In the genomic region with DNA sequence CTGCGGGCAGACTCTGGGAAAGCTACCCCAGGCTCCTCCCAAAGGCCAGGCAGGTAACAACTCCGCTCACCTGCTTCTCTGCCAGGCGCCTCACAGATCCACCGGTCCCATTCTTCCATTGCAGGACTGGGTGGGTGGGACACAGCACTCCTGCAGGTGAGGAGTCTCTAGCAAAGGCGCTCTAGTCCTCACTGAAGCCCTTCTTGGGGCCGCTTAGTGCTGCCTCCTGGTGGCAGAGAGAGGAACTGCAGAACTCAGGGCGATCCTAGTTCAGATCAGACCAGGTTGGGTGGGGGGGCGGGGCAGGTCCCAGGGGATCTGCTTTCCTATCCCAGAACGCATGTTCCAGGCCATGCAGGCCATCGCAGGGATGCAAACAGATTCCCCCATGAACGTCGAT, we compare ENCODE assay signal across 9 mouse cellular contexts. TPM values are rescaled to one million over a fixed set of nuclear protein-coding genes. Genes with fewer than 3 reads are reported as not detected.
DNase-seq lines count a peak whose midpoint lies in the region; ATAC-seq and TF ChIP-seq lines count a peak whose summit lies in the region.
"Had no signal": no experiment of that assay in that cellular context is flagged by ENCODE, and none has a peak within 500 bp of the region (broad histone marks: within the 10 kb centered on the region; RNA-seq: fewer than 3 reads in every experiment).

No protein-coding gene starts in this region.

- H3K27ac ChIP-seq in layer of hippocampus, adult 2 months = no peak overlapping the region
- H3K27ac ChIP-seq in forebrain, embryonic 14.5 days (ENCODE audit: low read depth, low read length) = no peak overlapping the region
- no peak overlapping the region for H3K27ac ChIP-seq in hindbrain, postnatal 0 days
- no peak overlapping the region for H3K27ac ChIP-seq in limb, embryonic 13.5 days
- no peak overlapping the region for H3K27ac ChIP-seq in stomach, embryonic 16.5 days (ENCODE audit: low read length)
- H3K27ac ChIP-seq: embryonic facial prominence, embryonic 12.5 days had no signal

- peak; percentile 81 for TF ChIP-seq CTCF in layer of hippocampus, adult 2 months (conservative IDR thresholded peaks at IDR 0.05)
- peak; percentile 84 for TF ChIP-seq CTCF in hindbrain, postnatal 0 days (IDR thresholded peaks at IDR 0.05; ENCODE audit: low read depth)

- H3K9me3 ChIP-seq in forebrain, embryonic 14.5 days (replicated peaks; ENCODE audit: control insufficient read depth, low read length) = no peaks in the 10 kb centered on the region
- no peaks in the 10 kb centered on the region for H3K9me3 ChIP-seq in hindbrain, postnatal 0 days (ENCODE audit: low read length)
- H3K9me3 ChIP-seq in limb, embryonic 13.5 days = no peaks in the 10 kb centered on the region
- no peaks in the 10 kb centered on the region for H3K9me3 ChIP-seq in stomach, embryonic 16.5 days (replicated peaks; ENCODE audit: control insufficient read depth, low read length)
- H3K9me3 ChIP-seq: embryonic facial prominence, embryonic 12.5 days had no signal

- no peak overlapping the region for H3K4me3 ChIP-seq in layer of hippocampus, adult 2 months
- H3K4me3 ChIP-seq in forebrain, embryonic 14.5 days (ENCODE audit: low read depth, low read length) = no peak overlapping the region
- H3K4me3 ChIP-seq in hindbrain, postnatal 0 days (ENCODE audit: low read length) = no peak overlapping the region
- no peak overlapping the region for H3K4me3 ChIP-seq in limb, embryonic 13.5 days
- H3K4me3 ChIP-seq in stomach, embryonic 16.5 days (replicated peaks; ENCODE audit: low read length) = no peak overlapping the region
- H3K4me3 ChIP-seq: embryonic facial prominence, embryonic 12.5 days had no signal

- H3K4me2 ChIP-seq in forebrain, embryonic 14.5 days (ENCODE audit: low read length) = no peak overlapping the region
- H3K4me2 ChIP-seq in hindbrain, postnatal 0 days (ENCODE audit: low read depth, low read length) = no peak overlapping the region
- H3K4me2 ChIP-seq in limb, embryonic 13.5 days (replicated peaks) = peak overlapping the region; percentile 30; the same call in 1 of the 2 replicates
- H3K4me2 ChIP-seq in stomach, embryonic 16.5 days (ENCODE audit: low read depth, low read length) = no peak overlapping the region
- H3K4me2 ChIP-seq: embryonic facial prominence, embryonic 12.5 days had no signal

- 14% methylated on average over 12 of the region's 12 CpGs for WGBS in forebrain, embryonic 14.5 days
- 14% methylated on average over 12 of the region's 12 CpGs for whole genome bisulfite sequencing in hindbrain, postnatal 0 days
- WGBS in limb, embryonic 13.5 days = 11% methylated on average over 12 of the region's 12 CpGs
- 17% methylated on average over 12 of the region's 12 CpGs for WGBS in stomach, embryonic 16.5 days

- no peaks in the 10 kb centered on the region for H3K36me3 ChIP-seq in forebrain, embryonic 14.5 days (ENCODE audit: control insufficient read depth, insufficient read depth, low read length)
- H3K36me3 ChIP-seq in hindbrain, postnatal 0 days (ENCODE audit: insufficient read depth, low read length) = no peaks in the 10 kb centered on the region
- no peaks in the 10 kb centered on the region for H3K36me3 ChIP-seq in limb, embryonic 13.5 days
- H3K36me3 ChIP-seq in stomach, embryonic 16.5 days (ENCODE audit: control insufficient read depth, insufficient read depth, low read length) = no peaks in the 10 kb centered on the region
- H3K36me3 ChIP-seq: embryonic facial prominence, embryonic 12.5 days had no signal

- DNase-seq in layer of hippocampus, adult 2 months (ENCODE audit: low spot score in 2 of 2) = peak; percentile 16 to 67
- DNase-seq in layer of hippocampus, adult 9-10 months (ENCODE audit: low spot score) = no peak
- peak; percentile 81 for DNase-seq in c-Kit-positive CD71-negative TER-119-negative erythroid progenitor cells, embryonic 14.5 days (ENCODE audit: low read depth)
- DNase-seq in forebrain, embryonic 14.5 days (ENCODE audit: low spot score) = peak; percentile 73
- peak; percentile 76 for DNase-seq in hindbrain, postnatal 0 days (ENCODE audit: low spot score)

- no peaks in the 10 kb centered on the region for H3K27me3 ChIP-seq in forebrain, embryonic 14.5 days (replicated peaks; ENCODE audit: control insufficient read depth, insufficient read depth, low read length)
- no peaks in the 10 kb centered on the region for H3K27me3 ChIP-seq in hindbrain, postnatal 0 days (ENCODE audit: insufficient read depth, low read length)
- H3K27me3 ChIP-seq in limb, embryonic 13.5 days = 0 out of 2 replicates have a peak, but pooled peaks cover 4% of the 10 kb centered on the region
- H3K27me3 ChIP-seq in stomach, embryonic 16.5 days (ENCODE audit: control insufficient read depth, insufficient read depth, low read length) = 0 out of 2 replicates have a peak, but pooled peaks cover 2% of the 10 kb centered on the region
- H3K27me3 ChIP-seq: embryonic facial prominence, embryonic 12.5 days had no signal

- peak; percentile 54 for ATAC-seq in forebrain, embryonic 14.5 days
- peak; percentile 70 for ATAC-seq in hindbrain, postnatal 0 days
- ATAC-seq in limb, embryonic 13.5 days (ENCODE audit: low FRiP score, low read depth) = 0 out of 2 replicates have a peak, but pooled peaks have one; percentile 13
- ATAC-seq in monocyte, adult 5-6 weeks (replicated peaks; ENCODE audit: insufficient number of reproducible peaks, low FRiP score, low TSS enrichment, poor library complexity, severe bottlenecking) = 0 out of 2 replicates have a peak, but pooled peaks have one; percentile 28
- peak; percentile 11; the same call in 1 of the 2 replicates for ATAC-seq in stomach, embryonic 16.5 days (ENCODE audit: insufficient read depth, low FRiP score)

- H3K9ac ChIP-seq in forebrain, embryonic 14.5 days (ENCODE audit: low read length) = no peak overlapping the region
- no peak overlapping the region for H3K9ac ChIP-seq in hindbrain, postnatal 0 days (replicated peaks; ENCODE audit: low read length)
- no peak overlapping the region for H3K9ac ChIP-seq in limb, embryonic 13.5 days
- no peak overlapping the region for H3K9ac ChIP-seq in stomach, embryonic 16.5 days (ENCODE audit: low read length)
- H3K9ac ChIP-seq: embryonic facial prominence, embryonic 12.5 days had no signal

- no peaks in the 10 kb centered on the region for H3K4me1 ChIP-seq in forebrain, embryonic 14.5 days (ENCODE audit: control insufficient read depth, insufficient read depth, low read length)
- no peaks in the 10 kb centered on the region for H3K4me1 ChIP-seq in hindbrain, postnatal 0 days (ENCODE audit: insufficient read depth, low read length)
- peaks cover 27% of the 10 kb centered on the region for H3K4me1 ChIP-seq in limb, embryonic 13.5 days
- peaks cover 16% of the 10 kb centered on the region; the same call in 1 of the 2 replicates for H3K4me1 ChIP-seq in stomach, embryonic 16.5 days (ENCODE audit: control insufficient read depth, insufficient read depth, low read length)

RNA-seq across cellular contexts. Expression of a gene that starts 0.9 kb away (rescaled TPM):
- not detected for total RNA-seq in layer of hippocampus, adult 2 months (2021)
- not detected in 2 replicates for polyA plus RNA-seq in forebrain, embryonic 14.5 days (2014; fragmentation: Nextera tagmentation; extraction: Ambion mirVana)
- total RNA-seq in hindbrain, postnatal 0 days (2014; rRNA removed) = not detected in 2 replicates
- polyA plus RNA-seq in hindbrain, postnatal 0 days (2015; fragmentation: Nextera tagmentation; extraction: Ambion mirVana) = not detected in 2 replicates
- polyA plus RNA-seq in limb, embryonic 13.5 days (2015; fragmentation: Nextera tagmentation; extraction: Ambion mirVana) = not detected in 2 replicates
- total RNA-seq in monocyte, adult 5-6 weeks (2017) = not detected in 3 replicates
- polyA plus RNA-seq in stomach, embryonic 16.5 days (2015; fragmentation: Nextera tagmentation; extraction: Ambion mirVana) = not detected in 2 replicates
- polyA plus RNA-seq: embryonic facial prominence, embryonic 12.5 days had no signal

RNA-seq across cellular contexts. Expression of a gene that starts 29.8 kb away (rescaled TPM):
- 1 to 10 TPM; 4.1 to 4.4 TPM for total RNA-seq in layer of hippocampus, adult 2 months (2021)
- polyA plus RNA-seq in forebrain, embryonic 14.5 days (2014; fragmentation: Nextera tagmentation; extraction: Ambion mirVana) = 1.5 and 2.2 TPM in 2 replicates
- total RNA-seq in hindbrain, postnatal 0 days (2014; rRNA removed) = 6.0 and 7.8 TPM in 2 replicates
- polyA plus RNA-seq in hindbrain, postnatal 0 days (2015; fragmentation: Nextera tagmentation; extraction: Ambion mirVana) = 1.8 and 2.3 TPM in 2 replicates
- 16.4 and 17.4 TPM in 2 replicates for polyA plus RNA-seq in limb, embryonic 13.5 days (2015; fragmentation: Nextera tagmentation; extraction: Ambion mirVana)
- total RNA-seq in monocyte, adult 5-6 weeks (2017) = not detected in 3 replicates
- 4.7 and 5.4 TPM in 2 replicates for polyA plus RNA-seq in stomach, embryonic 16.5 days (2015; fragmentation: Nextera tagmentation; extraction: Ambion mirVana)

RNA-seq across cellular contexts. Expression of a gene that starts 47.5 kb away (rescaled TPM):
- 1 to 10 TPM; 1.4 to 1.8 TPM for total RNA-seq in layer of hippocampus, adult 2 months (2021)
- 2.6 and 3.0 TPM in 2 replicates for polyA plus RNA-seq in forebrain, embryonic 14.5 days (2014; fragmentation: Nextera tagmentation; extraction: Ambion mirVana)
- 6.0 and 10.4 TPM in 2 replicates for total RNA-seq in hindbrain, postnatal 0 days (2014; rRNA removed)
- 10.3 and 13.2 TPM in 2 replicates for polyA plus RNA-seq in hindbrain, postnatal 0 days (2015; fragmentation: Nextera tagmentation; extraction: Ambion mirVana)
- 3.9 and 4.7 TPM in 2 replicates for polyA plus RNA-seq in limb, embryonic 13.5 days (2015; fragmentation: Nextera tagmentation; extraction: Ambion mirVana)
- total RNA-seq in monocyte, adult 5-6 weeks (2017) = 0.48 to 0.49 TPM in 2 of 3 replicates, not detected in the other
- polyA plus RNA-seq in stomach, embryonic 16.5 days (2015; fragmentation: Nextera tagmentation; extraction: Ambion mirVana) = 6.3 and 7.0 TPM in 2 replicates

Comparison
In these comparisons a context has a peak if more than half of its experiments do, and no peak if none do; other contexts are left out.
1. ATAC-seq: peak in every context shown above with its lines; median percentile 70 in hindbrain, postnatal 0 days; 54 in forebrain, embryonic 14.5 days; 28 in monocyte, adult 5-6 weeks; 13 in limb, embryonic 13.5 days; 11 in stomach, embryonic 16.5 days.